Mouse (Mus musculus): ENCODE results near the gene Ccdc14.
"Not testable (repeated sequence)": the region's sequence is repeated elsewhere in the genome, so short reads cannot be mapped to it uniquely, and the experiment has no call there.

Ccdc14 gene

GRCm38 (mm10) chr16:34690334-34691144, at the start of gene Ccdc14:
Gene Ccdc14, plus strand, starts transcription at chr16:34690616.
- peak; percentile 92 for DNase-seq (ENCODE audit: low read depth, low spot score)

GRCm38 (mm10) chr16:34643511-34644259, 46.7 kb upstream of the Ccdc14 start:
- no peak for DNase-seq (ENCODE audit: low read depth, low spot score)

GRCm38 (mm10) chr16:34649621-34650020, 40.8 kb upstream of the Ccdc14 start, which contains the start of gene Ropn1:
Gene Ropn1, plus strand, starts transcription at chr16:34649921.
- DNase-seq (ENCODE audit: low read depth, low spot score) = no peak

DNA sequence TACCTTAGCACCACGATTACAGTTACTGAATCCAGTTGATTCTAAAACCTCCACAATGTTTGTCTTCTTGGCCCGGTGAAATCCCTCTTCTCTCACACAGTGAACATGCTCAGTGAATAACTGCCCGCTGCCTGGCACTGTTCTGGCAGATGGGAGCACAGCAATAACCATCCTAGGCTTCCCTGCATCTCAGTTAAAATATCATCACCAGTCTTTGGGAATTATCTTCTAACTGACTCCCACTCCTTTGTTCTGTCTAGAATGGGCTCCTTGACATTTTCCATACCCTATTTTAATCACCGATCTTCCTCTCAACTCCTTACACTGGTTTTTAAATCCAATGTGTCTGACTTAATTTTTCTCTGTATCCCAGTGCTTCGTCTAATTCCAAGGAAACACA, 37.4 kb upstream of the Ccdc14 start:
- no peak for DNase-seq (ENCODE audit: low read depth, low spot score)

DNA sequence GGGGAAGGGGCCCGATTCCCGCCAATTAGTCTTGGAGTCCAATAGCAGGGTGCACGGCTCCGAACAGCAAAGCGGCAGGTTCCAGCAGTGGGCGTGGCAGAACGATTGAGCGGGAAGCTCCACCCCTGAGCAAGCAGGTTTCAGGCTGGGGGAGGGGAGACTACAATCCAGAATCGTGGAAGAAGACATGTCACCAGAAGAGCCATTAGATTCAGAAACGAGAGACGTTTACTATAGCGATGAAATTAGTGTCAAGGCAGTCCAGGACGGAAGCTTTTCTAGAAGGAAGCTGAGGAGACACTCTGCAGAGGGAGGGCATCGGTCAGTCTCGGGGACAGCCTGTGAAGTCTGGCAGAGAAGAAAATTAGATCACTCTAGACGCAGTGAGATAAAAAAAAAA, 32.9 kb upstream of the Ccdc14 start:
- not testable (repeated sequence) for DNase-seq (ENCODE audit: low read depth, low spot score)

- DNase-seq (ENCODE audit: low read depth, low spot score) = no peak
These were observed 32.4 kb upstream of the Ccdc14 start for GRCm38 (mm10) chr16:34657983-34658382.

GRCm38 (mm10) chr16:34658388-34658787, 32.0 kb upstream of the Ccdc14 start:
- no peak for DNase-seq (ENCODE audit: low read depth, low spot score)

DNA sequence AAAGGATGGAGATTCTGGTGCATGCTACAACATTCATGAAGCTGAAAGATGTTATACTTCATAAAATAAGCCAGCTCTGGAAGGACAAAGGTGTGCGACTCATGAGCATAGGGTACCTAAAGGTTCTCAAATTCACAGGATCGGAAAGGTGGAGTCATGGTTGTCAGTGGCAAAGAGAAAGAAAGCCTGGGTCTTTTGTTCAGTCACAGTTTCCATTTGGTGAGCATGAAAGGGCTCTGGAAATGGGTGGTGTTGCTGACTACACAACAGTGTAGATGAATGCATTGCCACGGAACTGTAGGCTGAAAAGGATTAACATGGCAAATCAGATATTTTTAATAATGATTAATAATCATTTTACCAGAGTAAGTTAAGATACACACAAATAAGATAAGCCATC, 25.9 kb upstream of the Ccdc14 start:
- DNase-seq (ENCODE audit: low read depth, low spot score) = no peak

GRCm38 (mm10) chr16:34667031-34667726, 23.2 kb upstream of the Ccdc14 start:
- no peak for DNase-seq (ENCODE audit: low read depth, low spot score)

GRCm38 (mm10) chr16:34668341-34668740, 22.1 kb upstream of the Ccdc14 start:
- no peak for DNase-seq (ENCODE audit: low read depth, low spot score)

DNA sequence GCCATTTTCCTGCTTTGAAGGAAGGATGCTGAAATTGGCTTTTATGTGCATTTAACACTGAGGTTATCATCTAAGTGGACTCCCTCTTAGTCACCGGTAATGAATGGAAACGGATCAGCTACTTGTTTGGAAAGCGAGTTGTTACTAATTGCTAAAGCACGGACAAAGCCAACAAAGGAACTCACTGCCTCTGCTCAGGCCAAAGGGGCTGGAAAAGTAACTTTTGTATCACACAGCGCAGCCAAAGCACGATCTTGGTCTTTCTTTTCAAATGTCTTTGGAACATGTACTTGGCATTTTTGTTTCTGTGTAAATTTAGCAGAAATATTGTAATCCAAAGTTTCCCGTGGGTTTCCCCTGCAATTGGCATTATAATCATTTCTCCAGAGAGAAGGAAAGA, 18.4 kb upstream of the Ccdc14 start:
- no peak for DNase-seq (ENCODE audit: low read depth, low spot score)

GRCm38 (mm10) chr16:34672822-34673221, 17.6 kb upstream of the Ccdc14 start:
- DNase-seq (ENCODE audit: low read depth, low spot score) = no peak

DNA sequence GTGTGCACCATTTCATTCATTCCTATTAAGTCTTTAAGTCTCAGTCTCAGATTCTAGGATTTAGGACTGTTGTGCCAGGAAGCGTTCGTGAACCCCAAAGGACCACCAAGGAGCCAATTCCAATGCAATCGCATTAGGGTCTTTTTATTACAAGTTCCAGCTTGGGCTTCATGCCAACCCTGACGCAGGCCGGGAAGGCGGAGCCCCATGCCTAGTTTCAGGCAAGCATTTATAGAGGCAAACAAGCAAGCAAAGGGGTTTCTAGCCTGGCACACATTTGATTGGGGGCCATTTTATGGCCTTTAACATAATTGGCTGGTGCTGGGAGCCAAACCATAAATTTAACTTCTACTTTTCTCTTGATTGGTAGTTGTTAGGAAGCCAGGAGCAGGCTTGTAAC, 16.1 kb upstream of the Ccdc14 start:
- no peak for DNase-seq (ENCODE audit: low read depth, low spot score)

DNA sequence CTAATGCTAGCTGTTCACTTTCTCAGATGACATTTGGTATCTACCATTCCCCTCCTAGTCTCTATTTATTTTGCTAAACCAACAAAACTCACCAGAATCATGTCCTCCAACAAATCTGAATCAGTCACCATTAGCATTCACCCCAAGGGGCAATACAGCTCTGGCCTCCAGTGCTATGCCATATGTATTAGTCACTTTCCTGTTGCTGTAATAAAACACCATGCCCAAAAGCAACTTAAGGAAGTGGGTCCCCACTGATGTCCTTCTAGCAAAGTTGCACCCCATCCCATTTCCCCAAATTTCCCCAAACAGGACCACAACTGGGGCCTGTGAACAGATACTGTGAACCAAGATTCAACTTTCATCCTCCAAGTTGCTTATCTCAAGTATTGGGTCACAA, 8.6 kb upstream of the Ccdc14 start:
- DNase-seq (ENCODE audit: low read depth, low spot score) = no peak

DNA sequence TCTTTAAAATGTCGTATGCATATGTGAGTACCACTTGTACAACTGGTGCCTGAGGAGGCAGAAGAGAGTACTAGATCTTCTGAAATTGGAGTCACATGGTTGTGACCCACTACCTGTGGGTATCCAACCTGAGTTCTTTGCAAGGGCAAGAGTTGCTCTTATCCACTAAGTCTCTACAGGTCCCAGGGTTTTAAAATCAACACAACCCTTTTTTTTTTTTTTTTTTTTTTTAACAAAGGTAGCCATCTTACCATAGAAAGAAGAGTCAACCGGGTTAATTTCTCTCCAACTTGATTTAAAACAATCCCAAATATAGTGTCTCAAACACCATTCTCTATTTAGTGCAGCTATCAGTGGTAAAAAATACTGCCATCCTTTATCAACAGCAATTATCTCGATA, 537 bp upstream of the Ccdc14 start:
- DNase-seq (ENCODE audit: low read depth, low spot score) = no peak

DNA sequence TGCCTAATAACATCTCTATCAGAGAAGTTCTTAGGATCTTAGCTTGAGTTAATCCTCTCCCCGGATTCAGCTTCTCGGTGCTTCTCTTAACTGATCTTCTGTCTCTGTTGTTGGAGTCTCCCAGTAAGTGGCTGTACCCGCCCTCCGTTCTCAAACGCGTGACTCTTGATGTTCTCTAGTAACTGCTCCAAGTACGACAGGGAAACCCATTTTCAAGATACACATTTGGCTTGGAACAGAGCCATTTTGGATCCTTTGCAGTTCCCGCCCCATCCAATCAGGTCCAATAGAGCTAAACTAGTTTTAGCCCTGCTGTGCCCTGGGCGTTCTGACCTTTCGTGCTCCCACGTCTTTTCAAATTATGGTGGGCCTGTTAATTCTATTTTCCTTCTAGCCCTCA, 740 bp downstream of the Ccdc14 start:
- no peak for DNase-seq (ENCODE audit: low read depth, low spot score)

DNA sequence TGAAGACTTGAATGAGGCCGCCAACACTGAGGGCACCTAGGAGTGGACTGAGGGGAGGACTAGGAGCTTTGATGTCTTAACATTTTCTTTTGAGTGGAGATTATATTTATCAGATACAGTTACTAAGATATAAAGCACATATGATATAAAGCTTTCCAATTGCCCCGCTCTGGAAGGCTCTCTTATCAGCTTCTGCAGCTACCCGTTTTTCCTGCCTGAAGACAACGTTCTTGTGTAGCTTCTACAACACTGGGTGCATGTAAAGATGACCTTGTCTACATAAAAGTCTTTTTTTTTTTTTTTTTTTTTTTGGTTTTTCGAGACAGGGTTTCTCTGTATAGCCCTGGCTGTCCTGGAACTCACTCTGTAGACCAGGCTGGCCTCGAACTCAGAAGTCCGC, 4.1 kb downstream of the Ccdc14 start:
- no peak for DNase-seq (ENCODE audit: low read depth, low spot score)

- not testable (repeated sequence) for DNase-seq (ENCODE audit: low read depth, low spot score)
These were observed 8.3 kb downstream of the Ccdc14 start for GRCm38 (mm10) chr16:34698721-34699120.

DNA sequence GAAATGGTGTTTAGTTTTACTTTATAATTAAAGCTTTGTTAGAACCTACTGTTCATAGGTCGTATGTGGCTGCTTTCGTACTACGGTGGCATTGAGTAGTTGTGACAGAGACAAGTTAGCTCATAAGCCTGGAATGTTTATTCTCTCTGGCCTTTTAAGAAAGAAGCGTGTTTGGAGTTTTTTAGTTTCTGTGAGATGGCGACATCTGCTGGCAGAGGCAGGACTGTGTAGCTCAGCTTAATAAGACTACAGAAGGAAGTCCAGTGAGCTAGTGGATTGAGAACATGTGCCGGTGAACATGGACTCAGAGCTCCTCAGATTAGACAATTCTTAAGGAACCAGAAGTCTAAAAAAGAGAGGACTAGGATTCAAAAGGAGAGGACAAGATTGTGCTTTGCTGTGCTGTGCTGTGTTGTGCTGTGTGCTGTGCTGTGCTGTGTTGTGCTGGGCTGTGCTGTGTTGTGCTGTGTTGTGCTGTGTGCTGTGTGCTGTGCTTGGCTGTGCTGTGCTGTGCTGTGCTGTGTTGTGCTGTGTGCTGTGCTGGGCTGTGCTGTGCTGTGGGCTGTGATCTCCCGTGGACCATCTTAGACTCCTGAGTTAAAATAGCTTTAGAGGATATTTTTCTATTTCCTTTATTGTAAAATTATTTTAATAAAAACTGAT, 9.9 kb downstream of the Ccdc14 start:
- no peak for DNase-seq (ENCODE audit: low read depth, low spot score)

DNA sequence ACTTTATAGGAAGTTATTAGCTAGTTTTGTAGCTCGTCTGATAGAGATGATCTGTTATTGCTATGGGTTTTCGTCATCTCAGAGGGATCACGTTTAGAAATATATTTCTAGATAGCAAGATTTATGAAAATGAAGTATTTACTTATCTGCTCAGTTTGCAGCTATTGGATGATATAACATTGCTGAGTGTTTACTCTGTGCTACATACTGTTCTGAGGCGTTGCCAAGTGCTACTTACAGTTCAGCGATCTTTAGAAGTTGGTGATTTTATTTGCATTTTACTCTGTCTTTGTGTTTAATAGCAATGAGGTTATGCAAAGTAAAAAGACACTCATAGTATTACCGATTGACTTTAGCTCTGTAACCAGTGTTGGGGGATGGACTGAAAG, 10.4 kb downstream of the Ccdc14 start:
- DNase-seq (ENCODE audit: low read depth, low spot score) = no peak

DNA sequence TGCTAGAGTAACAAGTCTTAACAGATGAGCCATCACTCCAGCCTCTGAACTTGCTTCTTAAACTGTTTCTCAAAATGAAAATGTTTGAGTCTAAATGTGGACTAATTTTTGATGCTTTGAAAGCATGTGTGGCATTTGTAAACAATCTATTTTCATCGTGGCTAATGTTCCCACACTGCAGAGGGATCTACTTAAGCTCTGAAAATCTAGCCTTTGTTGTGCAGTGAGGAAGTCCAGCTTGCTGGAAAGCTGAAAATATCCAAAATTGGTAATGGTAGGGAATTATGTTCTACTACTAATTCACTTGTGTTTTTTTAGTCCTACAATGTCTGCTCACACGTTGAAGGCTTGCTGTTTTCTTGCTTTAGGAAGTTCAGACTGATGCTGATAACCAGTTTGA, 15.6 kb downstream of the Ccdc14 start:
- DNase-seq (ENCODE audit: low read depth, low spot score) = no peak

- no peak for DNase-seq (ENCODE audit: low read depth, low spot score)
These were observed 16.1 kb downstream of the Ccdc14 start for GRCm38 (mm10) chr16:34706487-34706946.
